Mouse (Mus musculus): ENCODE measurements around the gene Cd2bp2.

The Cd2bp2 gene

DNA sequence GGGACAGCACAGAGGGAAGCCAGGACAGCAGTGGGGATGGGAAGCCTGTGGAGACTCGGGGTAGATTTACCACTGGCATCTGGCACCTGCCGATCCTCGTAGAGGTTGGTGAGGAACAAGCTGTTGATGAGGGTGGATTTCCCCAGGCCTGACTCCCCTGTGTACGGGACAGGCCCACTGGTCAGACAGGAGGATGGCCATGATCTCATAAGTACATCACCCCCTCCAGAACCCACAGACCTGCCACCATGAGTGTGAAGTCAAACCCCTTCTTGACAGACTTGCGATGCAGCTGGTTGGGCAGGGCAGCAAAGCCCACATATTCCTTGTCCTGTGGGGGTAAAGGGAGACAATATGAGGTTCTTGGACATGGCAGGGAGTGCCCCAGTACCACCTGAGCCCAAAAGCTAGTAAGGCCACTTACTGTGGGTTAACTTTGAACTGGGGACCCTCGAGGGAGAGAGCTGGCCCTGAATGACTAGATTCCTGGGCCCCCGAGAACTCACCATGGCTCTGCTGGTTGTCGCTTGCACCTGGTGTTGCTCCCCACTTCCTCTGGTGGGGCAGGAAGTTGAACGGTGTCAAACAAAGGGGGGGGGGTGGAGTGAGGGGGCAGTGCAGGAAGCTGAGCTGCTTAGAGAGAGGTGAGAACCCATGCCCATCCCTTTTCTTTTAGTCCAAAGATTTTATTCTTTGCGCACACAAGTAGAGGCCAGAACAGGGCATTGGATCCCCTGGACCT is 22.2 kb upstream of the Cd2bp2 start:
- DNase-seq = no peak

DNA sequence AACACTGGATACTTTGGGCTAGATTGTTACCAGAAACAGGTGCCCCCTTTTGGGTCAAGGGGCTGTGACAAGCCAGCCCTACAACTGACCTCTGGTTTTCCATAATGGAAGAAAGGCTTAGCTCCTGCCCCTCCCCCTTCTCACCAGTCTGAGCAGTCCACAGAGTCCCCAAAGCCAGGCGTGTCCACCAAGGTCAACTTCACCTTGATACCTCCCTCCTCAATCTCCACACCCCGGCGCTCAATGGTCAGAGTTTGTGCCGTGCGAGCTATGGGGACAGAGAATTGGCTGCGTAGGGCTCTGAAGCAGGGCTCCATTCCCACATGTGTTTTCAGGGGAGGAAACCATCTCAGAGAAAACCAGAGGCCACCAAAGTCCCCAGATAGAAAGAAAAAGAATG is 21.6 kb upstream of the Cd2bp2 start:
- no peak for DNase-seq

DNA sequence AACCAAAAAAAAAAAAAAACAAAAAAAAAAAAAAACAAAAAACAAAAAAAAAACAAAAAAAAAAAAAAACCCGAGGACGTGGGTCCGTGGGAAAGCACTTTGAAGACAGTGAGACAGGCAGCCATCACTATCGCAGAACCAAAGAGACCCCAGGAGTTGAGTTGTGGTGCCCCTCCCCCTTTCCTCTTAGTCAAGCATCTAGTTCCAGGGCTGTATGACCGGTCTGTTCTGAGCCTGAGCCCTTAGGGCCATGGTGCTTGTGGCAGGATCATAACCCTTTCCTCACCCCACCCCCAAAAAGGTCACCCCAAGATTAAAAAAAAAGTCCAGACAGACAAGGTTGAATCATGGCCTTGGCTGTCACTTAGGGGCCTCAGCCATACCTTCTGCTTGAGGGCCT is 20.5 kb upstream of the Cd2bp2 start:
- DNase-seq = no peak

DNA sequence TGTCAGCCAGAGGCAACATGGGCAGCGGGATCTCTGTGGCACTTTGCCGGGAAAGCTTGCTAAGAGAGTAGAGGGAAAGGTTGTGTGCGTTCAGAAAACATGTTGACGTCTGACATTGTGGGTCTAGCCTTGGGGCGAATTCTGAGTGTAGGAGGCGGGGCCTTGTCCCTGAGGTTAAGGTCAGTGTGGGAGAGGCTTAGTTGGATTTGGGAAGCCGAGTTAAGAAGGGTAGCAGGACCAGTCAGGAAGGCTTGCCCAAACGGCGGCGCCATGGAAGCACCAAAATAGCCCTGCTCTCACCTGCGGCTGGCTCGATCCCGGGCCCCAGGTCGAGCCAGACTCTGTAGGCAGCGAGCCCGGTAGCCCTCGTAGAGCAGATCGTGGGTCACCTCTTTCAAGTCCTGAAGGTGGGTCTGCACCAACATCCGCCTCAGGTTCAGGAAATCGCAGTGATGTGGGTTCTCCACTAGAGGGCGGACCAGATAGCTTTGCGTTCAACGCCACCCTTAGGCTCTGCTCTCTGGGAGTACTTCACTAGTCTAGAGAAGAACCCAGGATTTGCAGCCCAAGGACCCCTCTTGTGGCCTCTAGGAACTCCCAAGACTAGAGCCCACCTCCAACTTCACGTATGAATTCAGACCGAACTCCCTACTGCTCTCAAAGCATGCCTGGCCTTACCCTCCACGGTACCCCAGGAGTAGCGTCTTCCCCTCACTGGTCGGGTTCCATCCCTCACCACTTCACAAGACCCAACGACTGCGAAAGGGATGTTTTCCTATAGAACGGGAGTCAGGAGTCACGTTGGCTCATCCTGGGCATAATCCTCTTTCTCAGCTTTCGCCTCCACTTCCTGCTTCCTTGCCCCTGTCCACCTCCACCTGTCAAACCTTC is 19.4 kb upstream of the Cd2bp2 start:
- DNase-seq = peak; percentile 64 to 68

DNA sequence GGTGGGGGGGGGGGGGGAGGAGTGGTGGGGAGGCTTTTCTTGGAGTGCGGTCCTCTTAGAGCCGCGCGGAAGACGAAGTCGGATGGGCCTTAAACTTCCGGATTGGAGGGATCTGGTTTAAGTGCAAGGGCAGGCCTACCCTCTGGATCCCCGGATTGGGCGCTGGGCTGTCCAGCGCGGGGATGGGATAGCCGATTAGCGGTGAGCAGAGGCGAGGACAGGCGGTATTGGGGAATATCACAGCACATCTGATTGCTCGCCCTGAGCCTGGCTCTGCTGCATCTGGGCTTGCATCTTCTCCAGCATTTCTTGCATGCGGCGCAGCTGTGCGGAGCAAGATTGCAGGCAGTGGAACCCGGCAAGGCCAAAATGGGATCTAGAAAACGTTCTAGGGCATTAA is 18.7 kb upstream of the Cd2bp2 start:
- no peak for DNase-seq

DNA sequence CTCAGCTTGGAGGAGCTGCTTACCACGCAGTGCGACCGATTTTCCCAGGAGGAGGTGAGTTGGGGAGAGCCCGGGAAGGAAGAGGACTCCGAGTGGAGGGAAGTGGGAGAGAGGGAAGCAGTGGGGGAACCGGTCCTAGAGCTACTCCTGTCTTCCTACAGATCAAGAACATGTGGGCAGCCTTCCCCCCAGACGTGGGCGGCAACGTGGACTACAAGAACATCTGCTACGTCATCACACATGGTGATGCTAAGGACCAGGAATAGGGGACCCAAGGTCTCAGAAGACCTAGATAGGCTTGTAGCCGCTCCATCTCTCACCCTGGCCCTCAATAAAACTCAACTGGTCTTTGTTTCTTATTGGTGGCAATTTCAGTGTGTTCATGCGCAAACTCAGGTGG is 18.1 kb upstream of the Cd2bp2 start:
- no peak for DNase-seq

DNA sequence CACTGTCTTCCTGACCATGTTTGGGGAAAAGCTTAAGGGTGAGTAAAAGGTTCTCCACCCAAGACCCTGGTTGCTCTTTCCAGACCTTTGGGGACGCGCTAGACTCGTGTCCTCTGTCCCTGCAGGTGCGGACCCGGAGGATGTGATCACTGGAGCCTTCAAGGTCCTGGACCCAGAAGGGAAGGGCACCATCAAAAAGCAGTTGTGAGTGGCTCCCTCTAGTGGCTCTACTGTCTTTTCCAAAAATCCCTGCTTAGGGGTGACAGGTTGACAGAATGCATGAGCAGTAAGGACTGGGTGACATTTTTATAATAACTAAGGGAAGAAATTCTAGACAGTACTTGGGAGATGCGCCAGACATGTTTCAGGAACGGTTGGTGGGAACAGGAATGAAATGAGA is 17.6 kb upstream of the Cd2bp2 start:
- peak; percentile 35 to 49 for DNase-seq

DNA sequence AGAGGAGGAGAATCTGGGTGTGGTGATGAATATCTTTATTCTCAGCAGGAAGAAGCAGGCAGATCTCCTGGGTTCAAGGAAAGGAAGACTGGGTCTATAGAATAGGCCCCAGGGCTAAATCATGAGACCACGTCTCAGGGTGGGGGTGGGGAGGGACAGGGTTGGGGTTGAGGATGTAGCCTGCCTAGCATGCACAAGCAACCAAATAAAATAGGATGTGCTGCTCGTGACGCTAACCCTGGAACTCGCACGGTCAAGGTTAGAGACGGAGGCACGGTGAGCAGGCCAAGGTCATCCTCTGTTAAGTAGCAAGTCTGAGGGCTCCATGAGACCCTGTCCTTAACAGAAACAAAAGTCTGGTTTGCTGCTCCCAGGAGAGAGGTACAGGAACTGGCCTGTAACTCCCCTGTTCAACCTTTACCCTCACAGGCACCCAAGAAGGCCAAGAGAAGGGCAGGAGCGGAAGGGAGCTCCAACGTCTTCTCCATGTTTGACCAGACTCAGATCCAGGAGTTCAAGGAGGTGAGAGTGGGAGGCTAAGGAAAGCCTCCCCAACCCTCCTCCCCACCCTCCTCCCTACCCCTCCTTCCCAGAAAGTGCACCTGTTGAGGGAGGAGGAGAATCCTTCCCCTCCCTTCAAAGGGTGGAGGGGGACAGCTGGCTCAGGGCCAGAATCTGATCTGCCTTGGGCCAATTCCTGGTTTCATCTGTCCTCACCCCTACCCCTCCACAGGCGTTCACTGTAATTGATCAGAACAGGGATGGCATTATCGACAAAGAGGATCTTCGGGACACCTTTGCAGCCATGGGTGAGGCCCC is 16.8 kb upstream of the Cd2bp2 start:
- no peak for DNase-seq

DNA sequence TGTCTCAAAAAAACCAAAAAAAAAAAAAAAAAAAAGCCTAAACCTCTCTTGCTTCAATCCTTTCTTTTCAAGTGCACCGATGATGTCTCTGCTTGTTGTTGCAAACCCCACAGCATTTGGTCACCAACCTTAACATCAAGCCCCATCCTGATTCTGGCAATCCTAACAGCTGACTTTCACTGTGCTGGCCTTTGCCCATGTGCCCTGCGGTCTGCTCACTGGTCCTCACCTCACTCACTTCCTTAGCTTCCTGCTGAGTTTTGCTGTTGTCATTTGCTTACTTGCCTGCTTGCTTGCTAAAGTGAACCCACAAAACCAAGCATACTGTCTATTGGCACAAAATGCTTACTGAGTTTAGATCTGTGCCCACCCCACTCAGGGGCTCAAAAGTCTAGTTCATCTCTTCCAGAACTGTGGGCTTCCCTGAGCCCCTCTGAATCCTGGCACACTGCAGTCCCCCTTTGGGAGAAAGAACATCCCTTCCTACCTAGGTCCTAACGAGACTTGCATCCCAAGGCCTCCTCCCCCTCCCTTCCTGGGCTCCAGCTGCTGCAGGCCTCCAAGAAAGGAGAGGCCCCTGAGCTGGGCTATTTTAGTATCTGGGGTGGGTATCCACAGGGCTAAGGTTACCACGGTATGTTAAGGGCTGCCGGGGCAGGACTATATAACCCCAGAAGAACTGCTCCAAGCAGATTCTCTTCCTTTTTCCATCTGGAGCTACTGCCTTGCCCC is 15.3 kb upstream of the Cd2bp2 start:
- no peak for DNase-seq

DNA sequence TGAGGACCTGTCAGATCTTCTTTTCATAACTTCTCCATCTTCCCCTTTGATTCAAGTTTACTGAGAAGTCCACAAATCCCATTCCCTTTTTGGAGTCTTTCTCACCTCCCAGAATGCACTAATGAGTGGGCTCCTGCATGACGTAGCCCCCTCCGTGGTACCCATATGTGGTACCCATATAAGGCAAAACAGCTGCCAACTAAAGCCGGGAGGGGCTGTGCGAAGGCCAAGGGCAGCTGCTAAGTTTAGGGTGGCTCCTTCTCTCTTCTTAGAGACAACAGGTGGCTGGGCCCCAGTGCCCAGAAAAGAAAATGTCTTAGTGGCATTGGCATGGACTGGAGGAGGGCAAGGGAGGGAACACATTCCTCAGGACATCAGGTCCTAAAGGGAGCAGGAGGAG is 14.4 kb upstream of the Cd2bp2 start:
- DNase-seq = no peak

DNA sequence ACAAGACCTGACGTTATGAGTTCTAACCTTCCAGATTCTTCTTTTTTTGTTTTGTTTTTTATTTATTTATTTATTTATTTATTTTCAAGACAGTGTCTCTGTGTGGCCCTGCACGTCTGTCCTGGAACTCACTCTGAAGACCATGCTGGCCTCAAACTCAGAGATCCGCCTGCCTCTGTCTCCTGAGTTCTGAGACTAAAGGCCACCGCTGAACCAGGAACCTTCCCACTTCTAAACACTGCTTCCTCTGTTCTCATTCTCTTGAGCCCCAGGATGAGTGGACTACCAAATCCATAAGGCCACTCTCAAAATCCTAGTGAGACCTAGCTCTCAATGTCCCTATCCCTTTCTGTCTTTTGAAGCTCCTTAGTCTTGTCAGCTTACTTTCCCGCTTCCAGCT is 14.0 kb upstream of the Cd2bp2 start:
- no peak for DNase-seq

DNA sequence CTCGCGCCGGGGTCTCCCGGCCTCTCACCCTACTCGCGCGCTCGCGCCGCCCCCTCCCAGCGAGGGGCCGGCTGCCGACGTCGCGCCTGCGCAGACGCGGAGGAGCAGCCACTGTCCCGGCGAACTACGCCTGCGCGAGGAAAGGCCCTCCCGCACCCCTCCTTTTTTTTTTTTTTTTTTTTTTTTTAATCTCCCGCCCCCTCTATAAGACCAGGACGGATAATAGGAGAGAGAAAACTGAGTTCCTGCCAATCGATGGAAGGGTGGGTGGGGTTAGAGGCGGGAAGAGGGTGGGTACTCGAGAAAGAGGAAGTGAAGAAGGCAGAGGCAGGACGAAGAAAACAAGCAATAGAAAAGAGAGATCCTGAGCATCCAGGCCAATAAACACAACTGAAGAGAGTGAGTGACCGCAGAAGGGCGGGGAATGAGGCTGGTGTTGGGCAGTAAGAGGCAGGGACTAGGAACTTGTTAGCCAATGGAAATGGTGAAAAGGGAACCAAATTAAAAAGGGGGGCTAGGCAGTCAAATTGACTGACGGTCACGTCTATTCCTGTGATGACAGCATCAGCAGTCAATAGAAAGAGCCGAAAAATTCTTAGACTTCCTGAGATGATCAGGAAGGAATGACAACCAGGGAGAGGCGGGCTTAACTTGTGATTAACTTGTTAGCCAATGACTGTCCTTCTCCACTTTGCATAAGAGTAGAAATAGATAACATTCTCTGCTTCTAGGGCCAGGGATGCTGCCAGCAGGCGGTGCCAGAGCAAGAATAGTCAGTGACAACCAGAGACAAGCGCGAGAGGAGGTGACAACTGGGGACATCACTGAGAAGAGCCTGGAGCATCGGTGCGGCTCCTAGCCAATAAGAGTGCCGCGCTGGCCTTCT is 12.9 kb upstream of the Cd2bp2 start, which contains the start of gene Mylpf:
Mylpf (plus strand) TSS at position 338 of the 886 bp plus-strand sequence.
- DNase-seq = peak; percentile 88 to 93

DNA sequence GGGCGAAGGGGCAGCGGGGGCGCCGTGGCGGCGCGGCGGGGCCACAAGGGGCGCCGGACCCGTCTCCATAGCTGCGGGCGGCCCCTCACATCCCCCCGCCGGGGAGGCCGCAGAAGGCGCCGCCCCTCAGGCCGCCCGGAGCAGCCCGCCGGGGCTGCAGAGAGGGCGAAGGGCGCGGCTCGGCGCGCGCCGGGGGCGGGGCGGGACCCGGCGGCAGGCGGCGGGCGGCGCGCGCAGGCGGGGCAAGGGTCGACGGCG is 12.4 kb upstream of the Cd2bp2 start, which contains the start of gene Tbc1d10b:
Tbc1d10b (minus strand) TSS at position 174 of the 258 bp plus-strand sequence.
- no peak for DNase-seq

DNA sequence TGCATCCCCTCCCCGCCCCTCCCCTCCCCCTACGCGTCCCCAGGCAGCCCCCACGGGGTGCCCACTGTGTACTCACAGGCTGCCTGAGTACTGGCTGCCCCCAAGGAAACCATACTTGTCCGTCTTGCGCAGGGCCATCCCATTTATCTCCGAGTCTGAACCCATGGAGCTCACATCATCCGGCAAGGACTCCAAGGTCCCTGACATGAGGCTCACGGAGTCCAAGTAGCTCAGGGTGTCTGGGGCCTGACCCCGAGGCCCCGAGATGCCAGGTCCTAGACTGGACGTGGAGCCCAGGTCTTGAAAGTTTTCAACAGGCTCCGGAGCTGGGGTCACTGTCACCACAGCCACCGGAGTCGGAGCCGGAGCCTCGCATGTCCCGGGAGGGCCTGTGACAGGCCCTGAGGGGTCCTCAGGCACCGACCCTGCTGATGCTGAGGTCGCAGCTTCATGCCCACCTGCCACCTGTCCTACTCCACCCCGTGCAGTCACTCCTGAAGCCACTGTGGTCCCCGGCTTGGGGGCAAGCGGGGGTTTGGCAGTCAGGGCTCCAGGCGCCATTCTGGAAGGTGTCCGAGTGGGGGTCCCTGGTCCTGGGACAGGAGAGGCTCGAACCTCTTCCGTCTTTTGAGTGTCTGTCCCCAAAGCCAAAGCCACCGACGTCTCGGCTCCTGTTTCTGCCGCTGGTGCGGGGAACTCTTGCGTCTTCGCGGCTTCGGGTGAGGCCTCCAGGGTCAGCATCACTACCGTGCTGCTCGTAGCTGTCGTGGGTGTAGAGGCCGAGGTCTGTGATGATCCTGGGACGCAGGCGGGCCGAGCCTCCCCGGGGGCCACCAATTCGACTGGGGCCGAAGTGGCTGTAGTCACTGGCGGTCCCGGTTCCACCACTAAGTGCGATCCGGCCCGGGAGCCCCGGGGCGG is 11.8 kb upstream of the Cd2bp2 start:
- DNase-seq = peak; percentile 29 to 45

DNA sequence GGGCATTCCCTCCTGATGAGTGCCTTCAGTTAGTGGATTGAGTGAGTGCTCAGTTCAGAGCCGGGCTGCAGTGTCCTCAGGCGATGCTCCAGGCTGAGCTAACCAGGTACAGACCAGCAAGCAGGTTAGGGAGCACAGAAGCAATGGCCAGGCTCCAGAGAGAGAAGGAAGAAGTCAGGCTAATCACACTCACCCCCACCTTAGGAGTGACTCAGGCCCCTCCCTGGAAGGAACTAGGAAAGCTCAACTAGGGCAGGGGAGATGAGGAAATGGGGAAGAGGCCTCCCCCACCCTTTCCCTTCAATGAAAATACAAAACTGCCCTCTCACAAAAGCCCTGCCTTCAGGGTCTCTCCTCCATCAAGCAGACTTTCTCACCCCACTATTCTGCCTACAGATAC is 10.8 kb upstream of the Cd2bp2 start:
- DNase-seq = no peak

DNA sequence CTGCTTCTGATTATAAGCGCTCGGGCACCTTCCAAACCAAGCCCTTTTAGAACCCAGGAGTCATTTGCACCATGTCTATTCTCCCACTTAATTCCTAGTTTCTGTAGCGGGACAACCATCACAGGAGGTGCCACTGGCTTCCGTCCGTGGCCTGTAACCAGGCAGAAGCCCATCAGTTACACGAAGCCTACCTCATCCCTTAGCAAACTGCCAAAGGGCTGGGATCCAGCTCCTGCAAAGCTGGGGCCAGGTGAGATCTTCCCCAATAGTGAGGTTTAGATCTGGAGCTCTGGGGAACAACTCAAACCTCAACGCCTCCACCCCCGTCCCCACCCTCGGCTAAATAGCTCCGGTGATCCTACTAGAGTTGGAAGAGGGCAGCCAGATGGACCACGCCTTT is 634 bp upstream of the Cd2bp2 start:
- no peak for DNase-seq

DNA sequence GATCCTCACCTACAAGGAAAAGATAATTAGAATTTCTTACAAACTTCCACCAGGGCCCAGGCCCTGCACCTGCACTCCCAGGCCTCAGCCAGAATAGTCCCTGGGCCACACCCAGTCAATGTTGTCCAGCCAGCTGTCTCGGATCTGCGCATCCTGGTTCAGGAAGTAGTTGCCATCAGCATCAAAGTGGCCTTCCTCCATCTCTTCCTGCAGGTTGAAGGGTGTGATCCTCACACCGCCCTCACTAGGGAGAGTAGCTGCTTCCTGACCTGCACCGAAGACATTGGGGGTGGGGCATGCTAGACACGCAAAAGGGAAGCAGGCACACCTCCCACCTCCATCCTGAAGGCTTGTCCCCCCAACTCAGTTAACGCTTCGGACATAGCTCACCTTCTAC is 1.2 kb downstream of the Cd2bp2 start:
- no peak for DNase-seq

DNA sequence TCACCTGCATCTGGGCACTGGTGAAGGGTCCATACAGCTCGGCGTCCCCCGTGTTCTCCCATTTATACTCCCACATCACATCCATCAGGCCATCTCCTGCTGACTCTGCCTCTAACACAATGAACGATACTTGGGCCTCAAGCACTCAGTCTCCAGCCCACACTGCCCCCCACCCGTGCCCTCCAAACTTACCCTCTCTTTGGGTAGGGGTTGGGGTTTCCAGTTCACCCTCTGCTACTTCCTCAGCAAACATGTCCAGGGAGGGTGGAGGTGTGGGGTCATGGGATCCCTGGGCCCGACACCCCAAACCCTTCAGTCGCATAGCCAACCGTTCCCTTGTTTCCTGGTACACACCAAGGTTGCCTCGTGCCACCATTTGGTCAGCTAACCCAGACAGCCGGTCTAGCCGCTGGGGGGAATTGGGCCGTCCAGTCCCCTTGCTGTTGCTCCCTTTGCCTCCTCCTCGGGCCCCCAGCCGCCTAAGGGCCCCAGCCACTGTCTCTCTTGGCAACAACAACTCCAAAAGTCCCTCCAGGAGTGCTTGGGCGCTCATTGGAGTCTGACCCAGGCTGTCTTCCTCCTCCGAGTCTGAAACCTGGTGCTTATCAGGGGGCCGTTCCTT is 1.7 kb downstream of the Cd2bp2 start:
- no peak for DNase-seq

DNA sequence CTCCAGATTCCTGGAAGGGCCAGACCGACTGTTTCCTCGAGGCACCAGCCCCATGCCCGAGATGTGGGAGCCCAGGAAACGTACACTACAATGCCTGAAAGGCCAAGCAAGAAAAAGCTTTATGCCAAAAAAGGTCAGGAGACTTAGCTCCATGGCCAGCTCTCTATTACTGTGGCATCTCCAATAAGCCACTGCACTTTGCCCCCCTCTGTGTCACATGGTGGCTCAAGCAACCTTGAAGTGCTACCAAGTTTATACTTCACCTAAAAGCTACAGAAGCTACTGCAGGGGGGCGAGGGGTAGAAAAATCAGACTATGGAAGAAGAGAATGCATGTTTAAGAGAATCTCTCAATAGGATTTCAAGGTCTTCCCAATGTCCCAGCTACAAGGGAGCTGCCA is 2.9 kb downstream of the Cd2bp2 start:
- no peak for DNase-seq

DNA sequence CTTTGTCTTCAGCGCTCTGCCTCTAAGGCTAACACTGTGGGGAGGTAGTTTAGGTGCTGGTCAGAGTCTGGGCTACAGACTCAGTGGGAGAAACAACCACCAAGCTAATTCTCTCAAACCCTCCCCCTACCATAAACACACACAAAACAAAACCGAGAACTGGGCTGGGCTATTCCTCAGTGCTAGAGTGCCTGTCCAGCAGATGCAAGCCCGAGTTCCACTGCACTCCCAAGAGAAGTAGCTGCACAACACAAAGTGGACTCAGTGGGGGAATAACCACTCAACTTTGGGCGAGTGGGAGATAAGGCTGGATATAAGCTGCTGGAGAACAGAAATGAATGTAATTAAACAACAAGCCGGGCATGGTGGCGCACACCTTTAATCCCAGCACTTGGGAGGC is 5.2 kb downstream of the Cd2bp2 start:
- no peak for DNase-seq
